Mouse (Mus musculus) limb, embryonic 15.5 days (tissue): ENCODE data around the gene Foxp1. TPM values are rescaled to one million over a fixed set of nuclear protein-coding genes. Genes with fewer than 3 reads are reported as not detected.

Experiments used
- ATAC-seq: fragments of 200-750 bp; cut with Nextera tagmentation; 2 replicates; pipeline ENCODE4 v1.8.0; 2017; ENCODE audit warnings: low read depth, moderate TSS enrichment; ENCODE audit not compliant: insufficient number of reproducible peaks, low FRiP score, low TSS enrichment
- H3K27ac ChIP-seq: fragments of 300-500 bp; sonication (generic); 2 replicates; pipeline ENCODE4 v1.5.1; 2015; ENCODE audit warnings: moderate library complexity, mild to moderate bottlenecking, inconsistent platforms
- H3K27me3 ChIP-seq: fragments of 300-500 bp; sonication (generic); 2 replicates; pipeline ENCODE4 v1.6.1; 2015; ENCODE audit warnings: inconsistent platforms
- H3K36me3 ChIP-seq: fragments of 300-500 bp; sonication (generic); 2 replicates; pipeline ENCODE4 v1.6.1; 2015; ENCODE audit warnings: inconsistent platforms
- H3K4me1 ChIP-seq: fragments of 300-500 bp; sonication (generic); 2 replicates; pipeline ENCODE4 v1.6.1; 2015; ENCODE audit warnings: inconsistent platforms
- H3K4me2 ChIP-seq: fragments of 300-500 bp; sonication (generic); 2 replicates; pipeline ENCODE4 v1.6.1; 2015; ENCODE audit warnings: mild to moderate bottlenecking, inconsistent platforms
- H3K4me3 ChIP-seq: fragments of 300-500 bp; sonication (generic); 2 replicates; pipeline ENCODE4 v1.5.1; 2015; ENCODE audit warnings: mild to moderate bottlenecking, inconsistent platforms
- H3K9ac ChIP-seq: fragments of 300-500 bp; sonication (generic); 2 replicates; pipeline ENCODE4 v1.6.1; 2015; ENCODE audit warnings: inconsistent platforms
- H3K9me3 ChIP-seq: fragments of 300-500 bp; sonication (generic); 2 replicates; pipeline ENCODE4 v1.6.1; 2016; ENCODE audit warnings: inconsistent platforms
- WGBS: fragments of 180-500 bp; shearing (Covaris S2); methylation state at CpG from one replicate; pipeline ENCODE4 v1.1.7; 2015; 5-methylcytosine and 5-hydroxymethylcytosine counted together
- polyA plus RNA-seq: library from polyadenylated mRNA; unstranded; fragments of >200 nt; fragmentation: Nextera tagmentation; extraction: Ambion mirVana; gene quantifications from 2 replicates; pipeline ENCODE4 v1.2.1, GENCODE M21; 2015

Foxp1 gene
- polyA plus RNA-seq, 1 experiment from 2014 or later = 142 TPM

- Histone ChIP-seq H3K27ac (no peak overlapping the region), H3K9me3 (no peaks in the 10 kb centered on the region), H3K9ac (no peak overlapping the region), H3K4me1 (peaks cover 3% of the 10 kb centered on the region; the same call in 1 of the 2 replicates), H3K4me2 (no peak overlapping the region), H3K27me3 (no peaks in the 10 kb centered on the region), H3K36me3 (no peaks in the 10 kb centered on the region), H3K4me3 (no peak overlapping the region)
- no peak for ATAC-seq
- WGBS = 58% methylated on average over 5 of the region's 5 CpGs
Measured at GRCm38 (mm10) chr6:99534211-99534745, 11.8 kb upstream of the Foxp1 start.

- no peak overlapping the region for H3K27ac ChIP-seq
- no peaks in the 10 kb centered on the region for H3K9me3 ChIP-seq
- no peak overlapping the region for H3K9ac ChIP-seq
- H3K36me3 ChIP-seq = no peaks in the 10 kb centered on the region
- no peak overlapping the region for H3K4me2 ChIP-seq
- ATAC-seq = no peak
- no peaks in the 10 kb centered on the region for H3K27me3 ChIP-seq
- no peak overlapping the region for H3K4me3 ChIP-seq
- WGBS = 87% methylated on average over 4 of the region's 4 CpGs
- H3K4me1 ChIP-seq = no peaks in the 10 kb centered on the region
Measured at GRCm38 (mm10) chr6:99532458-99532857, 9.9 kb upstream of the Foxp1 start.

GRCm38 (mm10) chr6:99528972-99529371 is 6.5 kb upstream of the Foxp1 start:
- no peaks in the 10 kb centered on the region; the same call in 1 of the 2 replicates for H3K9me3 ChIP-seq
- 63% methylated on average over 2 of the region's 2 CpGs for WGBS
- H3K27ac ChIP-seq = no peak overlapping the region
- peaks cover 9% of the 10 kb centered on the region; the same call in 1 of the 2 replicates for H3K4me1 ChIP-seq
- no peak overlapping the region for H3K4me3 ChIP-seq
- peaks cover 13% of the 10 kb centered on the region for H3K36me3 ChIP-seq
- H3K27me3 ChIP-seq = no peaks in the 10 kb centered on the region
- H3K9ac ChIP-seq = no peak overlapping the region
- no peak overlapping the region for H3K4me2 ChIP-seq
- no peak for ATAC-seq

GRCm38 (mm10) chr6:99527457-99528105 is 5.1 kb upstream of the Foxp1 start:
- WGBS = 88% methylated on average over 6 of the region's 6 CpGs
- H3K27me3 ChIP-seq = no peaks in the 10 kb centered on the region

GRCm38 (mm10) chr6:99525351-99525750 is 2.8 kb upstream of the Foxp1 start:
- no peak overlapping the region for H3K9ac ChIP-seq
- no peaks in the 10 kb centered on the region for H3K27me3 ChIP-seq
- H3K4me1 ChIP-seq = peaks cover 13% of the 10 kb centered on the region; the same call in 1 of the 2 replicates
- ATAC-seq = no peak
- no peak overlapping the region for H3K27ac ChIP-seq
- H3K4me2 ChIP-seq = no peak overlapping the region
- WGBS = 47% methylated on average over 8 of the region's 8 CpGs
- H3K4me3 ChIP-seq = no peak overlapping the region
- peaks cover 13% of the 10 kb centered on the region for H3K36me3 ChIP-seq
- H3K9me3 ChIP-seq = no peaks in the 10 kb centered on the region; the same call in 1 of the 2 replicates

More at GRCm38 (mm10) chr6:99527457-99528105, 5.1 kb upstream of the Foxp1 start:
- Histone ChIP-seq H3K4me2 (no peak overlapping the region), H3K36me3 (peaks cover 13% of the 10 kb centered on the region), H3K4me3 (no peak overlapping the region), H3K27ac (no peak overlapping the region), H3K9ac (no peak overlapping the region), H3K9me3 (no peaks in the 10 kb centered on the region; the same call in 1 of the 2 replicates), H3K4me1 (peaks cover 13% of the 10 kb centered on the region; the same call in 1 of the 2 replicates)
- ATAC-seq = no peak

GRCm38 (mm10) chr6:99523679-99524370 is 1.3 kb upstream of the Foxp1 start:
- peak overlapping the region; percentile 84 for H3K4me2 ChIP-seq
- no peaks in the 10 kb centered on the region; the same call in 1 of the 2 replicates for H3K9me3 ChIP-seq
- H3K9ac ChIP-seq = no peak overlapping the region; the same call in 1 of the 2 replicates
- H3K4me3 ChIP-seq = peak overlapping the region; percentile 77
- no peak for ATAC-seq
- H3K4me1 ChIP-seq = peaks cover 13% of the 10 kb centered on the region; the same call in 1 of the 2 replicates
- WGBS = 28% methylated on average over 10 of the region's 10 CpGs
- H3K36me3 ChIP-seq = peaks cover 13% of the 10 kb centered on the region
- peak overlapping the region; percentile 98 for H3K27ac ChIP-seq
- no peaks in the 10 kb centered on the region for H3K27me3 ChIP-seq

- Histone ChIP-seq H3K36me3 (peaks cover 13% of the 10 kb centered on the region), H3K27ac (peak overlapping the region; percentile 98), H3K9me3 (no peaks in the 10 kb centered on the region; the same call in 1 of the 2 replicates), H3K4me1 (peaks cover 13% of the 10 kb centered on the region; the same call in 1 of the 2 replicates), H3K4me2 (peak overlapping the region; percentile 84), H3K4me3 (peak overlapping the region; percentile 77), H3K9ac (peak overlapping the region; percentile 83), H3K27me3 (no peaks in the 10 kb centered on the region)
- ATAC-seq = no peak; the same call in 1 of the 2 replicates
- WGBS = 2% methylated on average over 22 of the region's 22 CpGs
Measured at GRCm38 (mm10) chr6:99523109-99523632, 650 bp upstream of the Foxp1 start.

GRCm38 (mm10) chr6:99521641-99522358 is 721 bp downstream of the Foxp1 start:
- Histone ChIP-seq H3K4me1 (peaks cover 16% of the 10 kb centered on the region; the same call in 1 of the 2 replicates), H3K36me3 (peaks cover 6% of the 10 kb centered on the region; the same call in 1 of the 2 replicates), H3K9me3 (no peaks in the 10 kb centered on the region), H3K4me2 (peak overlapping the region; percentile 84), H3K27me3 (no peaks in the 10 kb centered on the region), H3K4me3 (peak overlapping the region; percentile 77), H3K27ac (peak overlapping the region; percentile 98), H3K9ac (peak overlapping the region; percentile 83)
- ATAC-seq = 0 out of 2 replicates have a peak, but pooled peaks have one; percentile 13
- WGBS = under 1% methylated on average over 64 of the region's 64 CpGs

GRCm38 (mm10) chr6:99521038-99521640 is 1.4 kb downstream of the Foxp1 start:
- Histone ChIP-seq H3K36me3 (0 out of 2 replicates have a peak, but pooled peaks cover under 1% of the 10 kb centered on the region), H3K4me1 (peaks cover 17% of the 10 kb centered on the region; the same call in 1 of the 2 replicates), H3K9ac (peak overlapping the region; percentile 83), H3K9me3 (no peaks in the 10 kb centered on the region), H3K4me2 (peak overlapping the region; percentile 84), H3K27me3 (no peaks in the 10 kb centered on the region), H3K4me3 (peak overlapping the region; percentile 77), H3K27ac (peak overlapping the region; percentile 98)
- WGBS = under 1% methylated on average over 48 of the region's 54 CpGs
- peak; percentile 75 for ATAC-seq

- 0 out of 2 replicates have a peak, but pooled peaks have one; percentile 70 for ATAC-seq
- Histone ChIP-seq H3K9ac (peak overlapping the region; percentile 83), H3K27ac (peak overlapping the region; percentile 98), H3K36me3 (no peaks in the 10 kb centered on the region), H3K27me3 (no peaks in the 10 kb centered on the region), H3K4me1 (peaks cover 18% of the 10 kb centered on the region; the same call in 1 of the 2 replicates), H3K4me3 (peak overlapping the region; percentile 77), H3K4me2 (peak overlapping the region; percentile 84), H3K9me3 (no peaks in the 10 kb centered on the region)
- under 1% methylated on average over 15 of the region's 27 CpGs for WGBS
Measured at GRCm38 (mm10) chr6:99520676-99521037, 1.9 kb downstream of the Foxp1 start.
